Mouse (Mus musculus) E14TG2a.4 (cell line): ENCODE measurements at regions not wholly inside any gene's neighbourhood (a gene's known extent, or its start where the extent isn't known, plus 50 kb on each side); places are given as distances from the start of the nearest gene placed in this dataset.

Source experiments
- CTCF ChIP-seq: conservative IDR thresholded peaks from 2 replicates; pipeline ENCODE4 v1.5.1; 2014; ENCODE audit warnings: low read length
- POU5F1 ChIP-seq: IDR thresholded peaks from 2 replicates; pipeline ENCODE4 v1.6.1; 2014; ENCODE audit warnings: low read length, borderline replicate concordance

DNA sequence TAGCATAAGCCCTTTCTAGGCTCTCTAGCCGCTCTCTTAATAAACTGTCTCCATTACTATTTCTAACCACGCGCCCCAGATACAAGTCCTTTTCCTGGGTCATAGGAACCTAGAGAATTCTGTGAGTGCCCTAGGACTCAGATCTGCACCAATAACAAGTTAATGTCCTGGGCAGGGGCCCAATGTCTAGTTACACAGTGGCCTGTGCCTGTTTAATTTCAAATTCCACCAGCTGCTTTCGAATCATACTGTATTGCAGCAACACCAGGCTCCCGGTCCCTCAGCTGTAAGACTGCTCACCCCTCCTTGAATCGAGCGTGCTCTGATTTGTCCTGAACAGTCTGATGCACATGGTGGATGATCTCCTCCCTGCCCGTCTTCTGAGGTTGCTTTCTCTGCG, 206.6 kb downstream of the Cdh26 start:
- TF ChIP-seq CTCF (no peak), POU5F1 (no peak)
